Mouse (Mus musculus): ENCODE results near the gene Spns1. TPM values are rescaled to one million over a fixed set of nuclear protein-coding genes. Genes with fewer than 3 reads are reported as not detected.
A peak's percentile ranks its signal among the peaks of the same experiment; 100 is the strongest.

Gene Spns1
- total RNA-seq, 2 experiments from 2014 or later, result 86.5 to 91.0 TPM

DNA sequence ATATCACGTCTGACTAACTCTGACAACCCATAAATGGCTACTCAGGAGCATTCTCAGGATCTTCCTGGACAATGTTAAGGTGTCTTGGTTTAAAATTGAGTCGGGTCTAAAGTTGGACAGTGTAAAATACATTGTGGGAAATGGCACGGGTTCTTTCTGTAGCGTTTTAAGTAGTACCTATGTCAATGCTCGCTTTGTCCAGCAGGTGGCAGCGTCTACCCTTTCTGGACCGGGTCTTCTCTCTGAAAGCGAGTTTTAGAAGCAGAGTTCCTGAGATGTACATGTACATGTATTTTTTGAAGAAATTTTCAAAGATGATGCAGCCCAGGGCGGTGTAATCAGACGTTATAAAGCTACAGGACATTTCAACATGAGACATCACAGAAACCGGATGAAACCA is 53.5 kb downstream of the Spns1 start:
- Histone ChIP-seq H3K4me3 (no peak overlapping the region), H3K27ac (no peak overlapping the region)
- DNase-seq (ENCODE audit: low spot score in 2 of 2), result peak; percentile 66 to 87
- peak; percentile 96 for TF ChIP-seq CTCF (conservative IDR thresholded peaks at IDR 0.05)

Small RNA genes within 50 kb of the gene (microRNA-seq; reads per million reads assigned to microRNA genes)
- 0 reads per million in 2 experiments for gene Mir7058

Other genes with a start within 250 kb of the Spns1 start
- 10 to 100 TPM; 91.1 to 92.3 TPM for gene Xpo6, start 176.9 kb downstream of the Spns1 start, total RNA-seq (2021)
- 10 to 100 TPM; 71.9 to 73.3 TPM for gene Sbk1, start 104.8 kb downstream of the Spns1 start, total RNA-seq (2021)
- 1 to 10 TPM in 1 of 2 experiments, under 1 TPM in 1; 0.98 to 1.2 TPM for gene Lat, start 7.9 kb downstream of the Spns1 start, total RNA-seq (2021)
- gene Nfatc2ip, start 19.3 kb upstream of the Spns1 start, total RNA-seq (2021), result 1 to 10 TPM; 7.0 to 7.6 TPM
- gene Cd19, start 37.4 kb upstream of the Spns1 start, total RNA-seq (2021), result not detected
- gene Rabep2, start 51.3 kb upstream of the Spns1 start, total RNA-seq (2021), result 10 to 100 TPM; 13.5 to 14.7 TPM
- gene Atp2a1, start 85.7 kb upstream of the Spns1 start, total RNA-seq (2021), result under 1 TPM; 0.81 to 0.84 TPM
- 10 to 100 TPM; 69.1 to 70.1 TPM for gene Sh2b1, start 98.0 kb upstream of the Spns1 start, total RNA-seq (2021)
- gene Tufm, start 109.9 kb upstream of the Spns1 start, total RNA-seq (2021), result 10 to 100 TPM; 81.9 to 86.7 TPM
- 100 to 1,000 TPM; 132 to 133 TPM for gene Atxn2l, start 126.0 kb upstream of the Spns1 start, total RNA-seq (2021)
- gene Eif3c, start 189.0 kb upstream of the Spns1 start, total RNA-seq (2021), result 100 to 1,000 TPM; 174 to 190 TPM
- gene Apobr, start 207.5 kb upstream of the Spns1 start, total RNA-seq (2021), result under 1 TPM; 0.37 to 0.44 TPM
- 10 to 100 TPM; 28.4 to 36.4 TPM for gene Cln3, start 208.4 kb upstream of the Spns1 start, total RNA-seq (2021)
- gene Il27, start 217.5 kb upstream of the Spns1 start, total RNA-seq (2021), result not detected

Measured in layer of hippocampus, adult 2 months (tissue).